Mouse (Mus musculus) adrenal gland, adult 2 months (tissue): ENCODE data around the gene Terf2. TPM values are rescaled to one million over a fixed set of nuclear protein-coding genes. Genes with fewer than 3 reads are reported as not detected.
A peak's percentile ranks its signal among the peaks of the same experiment; 100 is the strongest.
"Not testable (repeated sequence)": the region's sequence is repeated elsewhere in the genome, so short reads cannot be mapped to it uniquely, and the experiment has no call there.

Experiments used
- DNase-seq: peaks from one replicate; pipeline ENCODE4 v3.0.0; 2021
- polyA plus RNA-seq: library from polyadenylated mRNA; depleted of rRNA; stranded (reverse); fragments of >200 nt; gene quantifications from 2 replicates; pipeline ENCODE4 v1.2.3, GENCODE M21; 2012
- total RNA-seq, 2 experiments: library from RNA; stranded (reverse); gene quantifications; 2 replicates each; pipeline ENCODE4 v1.2.3; 2021

Gene Terf2
- total and polyA plus RNA-seq, 3 experiments = 6.3 to 23.5 (median 22.9) TPM

- no peak for DNase-seq
Measured at GRCm38 (mm10) chr8:107114150-107115007, 18.0 kb upstream of the Terf2 start.

- no peak for DNase-seq
Measured at GRCm38 (mm10) chr8:107113209-107113608, 16.9 kb upstream of the Terf2 start.

GRCm38 (mm10) chr8:107111340-107112105, 15.2 kb upstream of the Terf2 start:
- no peak for DNase-seq

GRCm38 (mm10) chr8:107110629-107111330, 14.4 kb upstream of the Terf2 start:
- DNase-seq = no peak

- DNase-seq = no peak
Measured at GRCm38 (mm10) chr8:107109816-107110435, 13.6 kb upstream of the Terf2 start.

GRCm38 (mm10) chr8:107108978-107109720, 12.8 kb upstream of the Terf2 start:
- DNase-seq = no peak

- not testable (repeated sequence) for DNase-seq
Measured at GRCm38 (mm10) chr8:107108089-107108488, 11.7 kb upstream of the Terf2 start.

- DNase-seq = peak; percentile 83
Measured at GRCm38 (mm10) chr8:107104547-107104946, 8.2 kb upstream of the Terf2 start.

- DNase-seq = no peak
Measured at GRCm38 (mm10) chr8:107100635-107101034, 4.3 kb upstream of the Terf2 start.

GRCm38 (mm10) chr8:107095717-107096365, 506 bp downstream of the Terf2 start:
- no peak for DNase-seq

- no peak for DNase-seq
Measured at GRCm38 (mm10) chr8:107090531-107090930, 5.8 kb downstream of the Terf2 start.

- DNase-seq = no peak
Measured at GRCm38 (mm10) chr8:107088526-107089063, 7.8 kb downstream of the Terf2 start.

GRCm38 (mm10) chr8:107086018-107086417, 10.3 kb downstream of the Terf2 start:
- DNase-seq = no peak

- DNase-seq = no peak
Measured at GRCm38 (mm10) chr8:107085358-107085757, 11.0 kb downstream of the Terf2 start.

GRCm38 (mm10) chr8:107076239-107076888, 20.0 kb downstream of the Terf2 start:
- DNase-seq = peak; percentile 61

- no peak for DNase-seq
Measured at GRCm38 (mm10) chr8:107074128-107074527, 22.2 kb downstream of the Terf2 start.

- DNase-seq = no peak
Measured at GRCm38 (mm10) chr8:107073706-107074105, 22.6 kb downstream of the Terf2 start.

GRCm38 (mm10) chr8:107065511-107066496, 30.5 kb downstream of the Terf2 start, which contains the start of gene Tmed6:
Gene Tmed6, minus strand, starts transcription at chr8:107065644.
- DNase-seq = peak; percentile 38
